Mouse (Mus musculus) kidney, embryonic 15.5 days (tissue): ENCODE results near the gene Abhd17c. TPM values are rescaled to one million over a fixed set of nuclear protein-coding genes. Genes with fewer than 3 reads are reported as not detected.
"Not testable (repeated sequence)": the region's sequence is repeated elsewhere in the genome, so short reads cannot be mapped to it uniquely, and the experiment has no call there.

Experiments
- ATAC-seq: fragments of 200-750 bp; cut with Nextera tagmentation; replicated peaks from 2 replicates; pipeline ENCODE4 v1.8.0; 2017; ENCODE audit warnings: moderate TSS enrichment; ENCODE audit not compliant: low FRiP score
- H3K27ac ChIP-seq: fragments of 300-500 bp; sonication (generic); 2 replicates; pipeline ENCODE4 v1.5.1; 2015; ENCODE audit warnings: mild to moderate bottlenecking, inconsistent platforms
- H3K27me3 ChIP-seq: fragments of 300-500 bp; sonication (generic); 2 replicates; pipeline ENCODE4 v1.6.1; 2015; ENCODE audit warnings: inconsistent platforms
- H3K36me3 ChIP-seq: fragments of 300-500 bp; sonication (generic); 2 replicates; pipeline ENCODE4 v1.6.1; 2015; ENCODE audit warnings: inconsistent platforms
- H3K4me1 ChIP-seq: fragments of 300-500 bp; sonication (generic); 2 replicates; pipeline ENCODE4 v1.6.1; 2015; ENCODE audit warnings: inconsistent platforms
- H3K4me2 ChIP-seq: fragments of 300-500 bp; sonication (generic); 2 replicates; pipeline ENCODE4 v1.6.1; 2015; ENCODE audit warnings: moderate library complexity, mild to moderate bottlenecking, inconsistent platforms
- H3K4me3 ChIP-seq: fragments of 300-500 bp; sonication (generic); replicated peaks from 2 replicates; pipeline ENCODE4 v1.5.1; 2015; ENCODE audit warnings: mild to moderate bottlenecking, inconsistent platforms
- H3K9ac ChIP-seq: fragments of 300-500 bp; sonication (generic); 2 replicates; pipeline ENCODE4 v1.6.1; 2015; ENCODE audit warnings: mild to moderate bottlenecking, inconsistent platforms
- H3K9me3 ChIP-seq: fragments of 300-500 bp; sonication (generic); replicated peaks from 2 replicates; pipeline ENCODE4 v1.6.1; 2016; ENCODE audit warnings: inconsistent platforms
- WGBS: fragments of 180-500 bp; shearing (Covaris S2); methylation state at CpG from one replicate; pipeline ENCODE4 v1.1.7; 2015; ENCODE audit warnings: mixed read lengths; 5-methylcytosine and 5-hydroxymethylcytosine counted together
- polyA plus RNA-seq: library from polyadenylated mRNA; unstranded; fragments of >200 nt; fragmentation: Nextera tagmentation; extraction: Ambion mirVana; gene quantifications from 2 replicates; pipeline ENCODE4 v1.2.1, GENCODE M21; 2015

The Abhd17c gene
- polyA plus RNA-seq, 1 experiment from 2014 or later, result 45.7 TPM

- no peaks in the 10 kb centered on the region for H3K27me3 ChIP-seq
- no peak overlapping the region for H3K9ac ChIP-seq
- H3K4me3 ChIP-seq, result no peak overlapping the region
- H3K4me1 ChIP-seq, result peaks cover 57% of the 10 kb centered on the region
- no peaks in the 10 kb centered on the region for H3K9me3 ChIP-seq
- no peak for ATAC-seq
- H3K4me2 ChIP-seq, result no peak overlapping the region
- no peaks in the 10 kb centered on the region for H3K36me3 ChIP-seq
- 73% methylated on average over 1 of the region's 1 CpGs for WGBS
- no peak overlapping the region for H3K27ac ChIP-seq
Measured at GRCm38 (mm10) chr7:84132704-84133103, 19.0 kb downstream of the Abhd17c start.

GRCm38 (mm10) chr7:84131736-84132135 is 20.0 kb downstream of the Abhd17c start:
- Histone ChIP-seq H3K4me1 (peaks cover 58% of the 10 kb centered on the region), H3K27ac (peak overlapping the region; percentile 11; the same call in 1 of the 2 replicates), H3K4me2 (no peak overlapping the region), H3K9me3 (no peaks in the 10 kb centered on the region), H3K9ac (no peak overlapping the region), H3K27me3 (no peaks in the 10 kb centered on the region), H3K4me3 (no peak overlapping the region), H3K36me3 (no peaks in the 10 kb centered on the region)
- WGBS, result 76% methylated on average over 4 of the region's 4 CpGs
- ATAC-seq, result no peak

DNA sequence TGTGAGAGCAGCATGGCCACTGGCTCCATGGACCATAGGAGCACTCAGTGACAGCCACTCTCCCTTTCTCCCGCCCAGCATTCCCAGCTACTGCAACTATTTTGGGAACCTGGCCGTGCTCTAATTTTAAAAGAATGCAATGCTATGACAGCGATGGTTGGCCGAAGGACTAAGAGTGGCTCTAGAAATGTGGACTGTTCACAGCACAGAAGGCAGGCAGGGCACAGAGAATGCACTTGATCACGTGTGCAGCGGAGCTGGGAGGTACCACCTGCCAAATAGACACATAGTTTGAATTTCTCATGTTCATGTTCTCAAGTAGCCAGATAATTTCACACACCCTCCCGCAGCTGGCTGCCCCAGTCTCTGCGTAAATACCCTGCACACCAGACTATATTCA is 23.0 kb downstream of the Abhd17c start:
- Histone ChIP-seq H3K9ac (no peak overlapping the region), H3K9me3 (no peaks in the 10 kb centered on the region), H3K36me3 (no peaks in the 10 kb centered on the region), H3K4me2 (no peak overlapping the region), H3K27me3 (no peaks in the 10 kb centered on the region), H3K4me3 (no peak overlapping the region), H3K4me1 (peaks cover 46% of the 10 kb centered on the region), H3K27ac (peak overlapping the region; percentile 22)
- 47% methylated on average over 8 of the region's 8 CpGs for WGBS
- ATAC-seq, result peak; percentile 75

- Histone ChIP-seq H3K27ac (no peak overlapping the region), H3K4me2 (no peak overlapping the region), H3K27me3 (no peaks in the 10 kb centered on the region), H3K4me1 (peaks cover 47% of the 10 kb centered on the region), H3K9me3 (no peaks in the 10 kb centered on the region), H3K9ac (no peak overlapping the region), H3K36me3 (no peaks in the 10 kb centered on the region), H3K4me3 (no peak overlapping the region)
- 85% methylated on average over 1 of the region's 1 CpGs for WGBS
- no peak for ATAC-seq
Measured at GRCm38 (mm10) chr7:84125730-84126129, 26.0 kb downstream of the Abhd17c start.

DNA sequence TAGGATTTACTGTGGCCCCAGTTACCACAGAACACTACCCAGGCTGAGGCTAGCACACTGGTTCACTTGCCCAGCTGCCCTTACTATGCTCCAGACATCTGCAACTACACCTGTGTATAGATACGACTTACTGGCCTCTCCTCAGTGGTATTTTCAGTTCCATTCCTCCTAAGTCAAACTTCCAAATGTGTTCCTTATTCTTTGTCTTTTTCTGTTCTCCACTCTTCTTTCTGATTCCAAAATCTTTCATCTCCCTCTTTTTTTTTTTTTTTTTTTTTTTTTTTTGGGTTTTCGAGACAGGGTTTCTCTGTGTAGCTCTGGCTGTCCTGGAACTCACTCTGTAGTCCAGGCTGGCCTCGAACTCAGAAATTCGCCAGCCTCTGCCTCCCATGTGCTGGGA is 28.0 kb downstream of the Abhd17c start:
- WGBS, result 87% methylated on average over 4 of the region's 4 CpGs

GRCm38 (mm10) chr7:84121778-84122177 is 29.9 kb downstream of the Abhd17c start:
- WGBS, result 71% methylated on average over 3 of the region's 3 CpGs
- H3K27me3 ChIP-seq, result no peaks in the 10 kb centered on the region
- H3K9ac ChIP-seq, result no peak overlapping the region
- H3K4me2 ChIP-seq, result no peak overlapping the region
- no peaks in the 10 kb centered on the region for H3K9me3 ChIP-seq
- no peaks in the 10 kb centered on the region for H3K36me3 ChIP-seq
- peaks cover 61% of the 10 kb centered on the region for H3K4me1 ChIP-seq
- no peak overlapping the region for H3K27ac ChIP-seq
- ATAC-seq, result no peak
- no peak overlapping the region for H3K4me3 ChIP-seq

More for the DNA sequence above, 28.0 kb downstream of the Abhd17c start:
- not testable (repeated sequence) for ATAC-seq, H3K27me3 ChIP-seq, H3K9ac ChIP-seq, H3K4me2 ChIP-seq, H3K27ac ChIP-seq, H3K4me3 ChIP-seq, H3K9me3 ChIP-seq, H3K36me3 ChIP-seq
- peaks cover 54% of the 10 kb centered on the region for H3K4me1 ChIP-seq

- Histone ChIP-seq H3K9me3 (no peaks in the 10 kb centered on the region), H3K9ac (no peak overlapping the region), H3K4me3 (no peak overlapping the region), H3K36me3 (no peaks in the 10 kb centered on the region), H3K27ac (peak overlapping the region; percentile 66; the same call in 1 of the 2 replicates), H3K4me2 (no peak overlapping the region), H3K4me1 (peaks cover 61% of the 10 kb centered on the region), H3K27me3 (no peaks in the 10 kb centered on the region)
- WGBS, result 42% methylated on average over 5 of the region's 5 CpGs
- no peak for ATAC-seq
Measured at GRCm38 (mm10) chr7:84120142-84120760, 31.4 kb downstream of the Abhd17c start.

DNA sequence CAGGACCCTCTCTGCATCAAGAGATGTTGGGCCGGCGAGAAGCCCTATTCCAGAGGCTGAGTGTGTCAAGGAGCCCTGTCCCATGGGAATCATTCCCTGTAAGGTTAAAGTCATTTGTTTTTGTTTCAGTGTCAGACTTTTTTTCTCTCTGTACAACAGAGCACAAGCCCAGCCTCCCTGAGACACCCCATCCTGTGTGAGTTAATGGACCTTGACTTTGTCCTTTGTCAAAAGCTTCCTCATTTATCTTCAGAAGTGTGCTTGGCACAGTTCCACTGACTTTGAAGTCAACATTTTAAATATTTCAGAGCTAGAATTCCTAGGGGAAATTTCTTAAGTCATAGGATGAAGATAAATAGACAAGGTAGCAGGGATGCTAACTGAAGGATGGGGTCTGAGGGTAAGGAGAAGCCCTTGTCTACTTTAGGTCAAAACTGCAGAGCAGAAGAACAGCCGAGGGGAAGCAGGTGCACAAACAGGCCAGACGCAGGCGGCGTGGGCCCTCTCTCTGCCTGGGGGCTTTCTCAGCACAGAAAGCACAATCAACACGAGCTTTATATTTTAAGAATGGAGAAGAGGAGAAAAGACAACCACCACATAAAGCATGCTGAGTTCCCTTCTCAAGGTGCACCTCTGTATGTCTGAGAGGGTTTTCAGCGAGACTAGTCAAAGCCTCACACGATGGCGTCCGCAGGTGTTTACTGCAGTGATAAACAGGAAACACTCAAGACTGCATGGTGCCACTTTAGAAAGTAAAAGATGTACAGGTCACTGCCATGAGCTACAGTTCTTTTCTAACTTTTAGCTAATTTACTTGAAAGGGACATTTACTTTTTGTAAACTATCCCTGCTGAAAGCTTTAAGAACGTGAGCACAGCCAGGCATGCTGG is 32.2 kb downstream of the Abhd17c start:
- H3K27ac ChIP-seq, result peak overlapping the region; percentile 66
- 39% methylated on average over 12 of the region's 12 CpGs for WGBS

DNA sequence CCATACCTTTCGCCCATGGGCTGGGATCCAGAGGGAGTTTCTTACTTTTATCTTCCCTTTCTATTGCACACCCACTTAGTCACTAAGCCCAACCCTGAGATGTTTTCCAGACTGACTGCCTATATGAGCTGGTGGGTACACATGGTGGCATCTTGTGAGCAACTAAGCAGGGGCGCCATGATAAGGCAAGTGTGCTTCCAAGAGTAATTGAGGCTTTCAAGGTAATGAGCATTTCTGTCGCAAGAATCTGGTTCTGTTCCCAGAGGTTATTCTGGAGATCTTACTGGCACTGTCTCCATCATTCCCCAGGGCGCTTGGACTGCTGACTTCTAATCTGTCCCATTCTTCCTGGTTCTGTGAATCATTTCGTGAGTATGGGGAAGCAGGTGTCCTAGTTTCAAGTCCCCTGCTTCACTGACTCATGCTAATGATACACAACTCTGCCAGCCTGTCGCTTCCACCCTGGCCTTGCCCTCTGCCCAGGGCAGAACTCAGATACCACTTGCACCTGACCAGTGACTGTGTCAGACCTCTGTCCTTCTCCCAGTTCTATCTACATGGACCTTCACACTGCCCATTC is 34.1 kb downstream of the Abhd17c start:
- Histone ChIP-seq H3K4me2 (no peak overlapping the region), H3K27me3 (no peaks in the 10 kb centered on the region), H3K36me3 (peaks cover 14% of the 10 kb centered on the region), H3K4me1 (peaks cover 61% of the 10 kb centered on the region), H3K9me3 (no peaks in the 10 kb centered on the region), H3K9ac (no peak overlapping the region), H3K27ac (0 out of 2 replicates have a peak overlapping the region, but pooled peaks have one; percentile 9), H3K4me3 (no peak overlapping the region)
- no peak for ATAC-seq
- 74% methylated on average over 6 of the region's 6 CpGs for WGBS

More for the DNA sequence above, 32.2 kb downstream of the Abhd17c start:
- Histone ChIP-seq H3K4me1 (peaks cover 66% of the 10 kb centered on the region), H3K36me3 (no peaks in the 10 kb centered on the region), H3K9me3 (no peaks in the 10 kb centered on the region), H3K9ac (no peak overlapping the region), H3K27me3 (no peaks in the 10 kb centered on the region), H3K4me3 (no peak overlapping the region), H3K4me2 (no peak overlapping the region)
- peak; percentile 47 for ATAC-seq

DNA sequence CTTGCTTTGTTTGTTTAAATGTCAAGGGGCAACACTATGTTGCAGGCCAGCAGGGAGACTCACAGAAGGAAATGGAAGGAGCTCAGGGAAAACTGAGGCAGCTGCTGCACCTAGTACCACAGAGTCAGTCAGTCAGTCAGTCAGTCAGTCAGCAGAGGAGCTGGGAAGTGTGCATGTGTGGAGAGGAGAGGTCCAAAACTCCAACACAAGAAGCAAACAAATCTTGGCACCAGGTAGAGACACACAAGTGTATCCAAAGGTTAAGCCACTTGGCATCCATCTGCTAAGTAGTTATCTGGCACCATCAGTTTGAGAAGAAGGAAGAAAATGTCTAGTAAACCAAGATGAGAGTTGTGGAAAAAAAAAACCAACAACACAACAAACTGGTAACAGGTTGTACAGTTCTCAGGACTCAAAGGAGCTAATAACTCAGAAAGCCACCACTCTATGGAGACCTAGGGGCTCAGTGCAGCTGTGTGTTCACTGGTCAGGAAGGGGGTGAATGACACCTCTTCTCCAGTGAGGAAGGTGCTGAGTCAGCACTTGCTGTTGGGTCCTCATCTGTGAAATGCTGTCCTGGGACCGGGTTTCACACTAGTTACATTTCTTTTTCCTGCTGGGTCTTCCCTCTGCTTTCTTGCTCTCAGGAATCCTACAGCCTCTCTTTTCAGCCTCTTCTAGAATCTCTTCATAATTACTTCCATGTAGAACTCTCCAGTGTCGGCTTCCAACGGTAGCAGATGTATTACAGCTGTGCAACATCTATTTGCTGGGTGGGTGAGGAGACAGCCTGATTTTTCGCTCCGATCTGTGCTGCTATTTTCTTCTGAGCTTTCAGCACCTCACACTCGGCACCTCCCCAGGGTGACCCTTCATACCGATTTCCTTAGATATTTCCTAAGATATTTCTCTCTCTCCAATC is 34.8 kb downstream of the Abhd17c start:
- Histone ChIP-seq H3K9me3 (no peaks in the 10 kb centered on the region), H3K4me2 (no peak overlapping the region), H3K36me3 (peaks cover 19% of the 10 kb centered on the region), H3K27ac (no peak overlapping the region), H3K4me1 (peaks cover 63% of the 10 kb centered on the region), H3K27me3 (no peaks in the 10 kb centered on the region), H3K4me3 (no peak overlapping the region), H3K9ac (no peak overlapping the region)
- no peak for ATAC-seq
- 50% methylated on average over 7 of the region's 7 CpGs for WGBS

DNA sequence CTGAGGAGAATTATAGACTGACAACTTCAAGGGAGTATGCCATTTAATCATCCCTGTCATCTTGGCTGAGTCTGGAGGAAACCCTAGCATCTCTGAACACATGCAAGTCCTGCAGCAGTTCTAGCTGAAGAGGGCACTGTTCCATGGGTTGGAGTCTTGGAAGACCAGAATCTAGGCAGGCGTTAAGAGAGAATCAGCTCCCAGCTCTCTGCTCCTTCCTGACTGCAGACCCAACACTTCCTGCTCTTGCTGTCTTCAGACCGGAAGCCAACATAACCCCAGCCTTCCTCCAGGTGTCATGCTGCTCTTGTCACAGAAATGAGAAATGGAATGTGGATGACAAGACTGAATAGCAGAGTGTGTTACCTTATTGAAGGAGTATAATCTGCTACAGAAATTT is 36.3 kb downstream of the Abhd17c start:
- Histone ChIP-seq H3K4me3 (no peak overlapping the region), H3K27me3 (no peaks in the 10 kb centered on the region), H3K9ac (no peak overlapping the region), H3K4me2 (no peak overlapping the region), H3K9me3 (no peaks in the 10 kb centered on the region), H3K27ac (no peak overlapping the region), H3K4me1 (peaks cover 58% of the 10 kb centered on the region), H3K36me3 (peaks cover 27% of the 10 kb centered on the region)
- no peak for ATAC-seq
- 60% methylated on average over 2 of the region's 2 CpGs for WGBS
